Mouse (Mus musculus): ENCODE data around the gene Cdk6.

DNA sequence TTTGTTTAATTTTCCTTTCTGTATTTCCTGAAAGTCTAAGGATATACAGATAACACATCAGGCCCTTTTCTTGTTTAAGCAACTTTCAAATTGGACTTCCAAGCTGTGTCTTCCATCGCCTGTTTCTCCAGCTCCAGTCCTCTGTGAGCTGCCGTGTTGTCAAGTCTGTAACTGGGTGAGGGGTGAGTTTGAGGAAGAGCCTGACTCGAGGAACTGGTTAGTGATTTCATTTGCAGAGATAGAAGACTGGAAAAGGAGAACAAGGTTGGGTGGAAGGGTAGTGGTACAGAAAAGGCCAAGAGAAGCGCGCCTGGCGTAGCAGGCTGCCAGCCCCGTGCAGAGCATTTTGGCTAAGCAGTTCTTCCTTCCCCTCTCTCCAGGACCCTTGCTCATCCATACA, 120.1 kb downstream of the Cdk6 start:
- TF ChIP-seq HCFC1 (IDR thresholded peaks at IDR 0.05; ENCODE audit: borderline replicate concordance, insufficient read depth, low read length) (no peak), CHD2 (IDR thresholded peaks at IDR 0.05; ENCODE audit: low read depth, low read length) (no peak), ZNF384 (IDR thresholded peaks at IDR 0.05; ENCODE audit: low read depth, low read length) (no peak), ZC3H11A (IDR thresholded peaks at IDR 0.05; ENCODE audit: borderline replicate concordance, low read depth, low read length) (no peak)
